Mouse (Mus musculus): Measurements from ENCODE around the gene Pde1b.

Gene Pde1b

DNA sequence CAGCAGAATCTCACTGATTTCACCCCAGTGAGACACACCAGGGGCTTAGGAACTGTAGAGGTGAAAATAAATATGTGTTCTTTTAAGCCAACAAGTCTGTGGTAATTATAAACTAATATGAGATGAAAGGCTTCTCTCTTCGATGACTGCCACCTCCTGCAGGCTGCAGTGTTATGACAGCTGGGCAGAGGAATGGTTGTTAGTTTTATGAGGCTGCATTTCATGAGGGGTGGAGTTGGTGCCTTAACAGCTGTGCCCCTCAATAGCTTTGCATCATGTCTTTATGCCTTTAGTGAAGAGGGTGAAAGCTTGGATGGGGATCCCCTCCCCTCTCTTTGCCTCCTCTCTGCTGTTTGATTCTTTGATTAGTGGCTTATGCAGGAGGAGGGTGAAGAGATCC, 48.2 kb downstream of the Pde1b start:
- no peak for ATAC-seq (ENCODE audit: low TSS enrichment)

DNA sequence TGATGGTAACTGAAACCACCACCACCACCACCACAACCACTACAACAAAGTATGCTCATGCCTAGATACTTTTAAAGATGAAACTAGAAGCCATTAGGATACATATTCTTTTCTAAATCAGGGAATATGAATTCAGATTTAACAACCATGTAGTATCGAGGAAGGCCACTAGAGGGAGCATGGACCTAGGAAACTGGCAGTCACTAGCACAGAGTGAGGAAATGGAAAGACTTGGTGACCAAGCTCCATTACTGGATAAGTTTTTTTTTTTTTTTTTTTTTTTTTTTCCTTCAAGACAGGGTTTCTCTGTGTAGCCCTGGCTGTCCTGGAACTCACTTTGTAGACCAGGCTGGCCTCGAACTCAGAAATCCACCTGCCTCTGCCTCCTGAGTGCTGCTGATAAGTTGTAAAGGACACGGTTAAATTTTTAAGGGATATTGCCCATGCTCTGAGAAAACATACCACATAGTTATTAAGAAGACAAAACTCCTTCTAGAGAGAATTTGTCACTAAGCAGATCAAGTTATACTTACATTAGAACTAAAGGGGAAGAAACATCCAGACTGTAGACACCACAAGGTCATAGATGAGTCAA, 49.4 kb downstream of the Pde1b start:
- peak; percentile 74 for ATAC-seq (ENCODE audit: low TSS enrichment)

DNA sequence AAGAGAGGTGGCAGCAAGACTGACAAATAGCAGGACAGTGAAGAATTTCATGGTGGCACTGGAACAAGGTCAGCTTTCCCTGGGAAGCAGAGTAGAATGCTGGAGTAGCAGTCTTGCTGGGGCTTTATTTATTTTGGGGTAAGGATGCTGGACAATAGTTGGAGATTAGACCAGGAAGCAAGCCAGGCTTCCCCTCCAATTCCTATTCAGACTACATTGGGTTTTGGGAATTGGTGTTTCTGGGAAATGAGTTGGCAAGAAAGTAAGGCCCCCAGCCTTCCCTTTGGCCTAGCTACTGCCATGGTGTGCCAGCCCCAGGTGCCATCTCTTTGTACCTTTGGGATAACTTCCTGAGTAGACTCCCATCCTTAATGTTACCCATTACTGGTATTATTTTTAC, 62.1 kb downstream of the Pde1b start, which contains the start of gene Glycam1:
Glycam1 (minus strand) TSS at position 101 of the 400 bp plus-strand sequence.
- ATAC-seq (ENCODE audit: low TSS enrichment): no peak
